Mouse (Mus musculus): ENCODE results near the gene Adgrg7. TPM values are rescaled to one million over a fixed set of nuclear protein-coding genes. Genes with fewer than 3 reads are reported as not detected.
A peak's percentile ranks its signal among the peaks of the same experiment; 100 is the strongest.

Gene Adgrg7
- 3.0 and 8.0 TPM in 2 replicates for polyA plus RNA-seq (2012; rRNA removed)

- 24% methylated on average over 8 of the region's 8 CpGs for WGBS
- Histone ChIP-seq H3K27me3 (ENCODE audit: control insufficient read depth, insufficient read depth, low read length) (no peaks in the 10 kb centered on the region), H3K36me3 (ENCODE audit: control insufficient read depth, insufficient read depth, low read length) (no peaks in the 10 kb centered on the region), H3K4me1 (ENCODE audit: control insufficient read depth, insufficient read depth, insufficient read length, low read length) (peaks cover 12% of the 10 kb centered on the region; the same call in 1 of the 2 replicates), H3K4me3 (ENCODE audit: low read depth, low read length) (peak within 1 kb of the TSS; percentile 52), H3K27ac (ENCODE audit: insufficient read depth, low read depth, low read length) (peak within 1 kb of the TSS; percentile 80)
- TF ChIP-seq CTCF (IDR thresholded peaks at IDR 0.05; ENCODE audit: extremely low read depth, insufficient read length, insufficient replicate concordance, low read depth, low read length) (no peak), POLR2A (IDR thresholded peaks at IDR 0.05; ENCODE audit: low read depth, low read length) (no peak)
Observed at GRCm38 (mm10) chr16:56795481-56796139, at the start of gene Adgrg7. TSS of gene Adgrg7 (minus strand) at chr16:56795855.

GRCm38 (mm10) chr16:56842988-56843387, 47.3 kb upstream of the Adgrg7 start:
- H3K4me1 ChIP-seq (ENCODE audit: control insufficient read depth, insufficient read depth, insufficient read length, low read length): no peaks in the 10 kb centered on the region

GRCm38 (mm10) chr16:56833312-56833711, 37.7 kb upstream of the Adgrg7 start:
- Histone ChIP-seq H3K4me1 (ENCODE audit: control insufficient read depth, insufficient read depth, insufficient read length, low read length) (no peaks in the 10 kb centered on the region), H3K4me3 (ENCODE audit: low read depth, low read length) (no peak overlapping the region), H3K36me3 (ENCODE audit: control insufficient read depth, insufficient read depth, low read length) (no peaks in the 10 kb centered on the region), H3K27me3 (ENCODE audit: control insufficient read depth, insufficient read depth, low read length) (no peaks in the 10 kb centered on the region), H3K27ac (ENCODE audit: insufficient read depth, low read depth, low read length) (no peak overlapping the region)
- TF ChIP-seq POLR2A (IDR thresholded peaks at IDR 0.05; ENCODE audit: low read depth, low read length): no peak
- TF ChIP-seq CTCF (IDR thresholded peaks at IDR 0.05; ENCODE audit: extremely low read depth, insufficient read length, insufficient replicate concordance, low read depth, low read length): no peak
- 95% methylated on average over 1 of the region's 1 CpGs for WGBS

More at GRCm38 (mm10) chr16:56842988-56843387, 47.3 kb upstream of the Adgrg7 start:
- whole genome bisulfite sequencing: 73% methylated on average over 5 of the region's 5 CpGs
- Histone ChIP-seq H3K27ac (ENCODE audit: insufficient read depth, low read depth, low read length) (no peak overlapping the region), H3K36me3 (ENCODE audit: control insufficient read depth, insufficient read depth, low read length) (no peaks in the 10 kb centered on the region), H3K27me3 (ENCODE audit: control insufficient read depth, insufficient read depth, low read length) (no peaks in the 10 kb centered on the region), H3K4me3 (ENCODE audit: low read depth, low read length) (no peak overlapping the region)
- TF ChIP-seq POLR2A (IDR thresholded peaks at IDR 0.05; ENCODE audit: low read depth, low read length) (no peak), CTCF (IDR thresholded peaks at IDR 0.05; ENCODE audit: extremely low read depth, insufficient read length, insufficient replicate concordance, low read depth, low read length) (no peak)

GRCm38 (mm10) chr16:56831986-56832385, 36.3 kb upstream of the Adgrg7 start:
- Histone ChIP-seq H3K27me3 (ENCODE audit: control insufficient read depth, insufficient read depth, low read length) (no peaks in the 10 kb centered on the region), H3K27ac (ENCODE audit: insufficient read depth, low read depth, low read length) (no peak overlapping the region), H3K4me3 (ENCODE audit: low read depth, low read length) (no peak overlapping the region), H3K4me1 (ENCODE audit: control insufficient read depth, insufficient read depth, insufficient read length, low read length) (no peaks in the 10 kb centered on the region), H3K36me3 (ENCODE audit: control insufficient read depth, insufficient read depth, low read length) (no peaks in the 10 kb centered on the region)
- TF ChIP-seq POLR2A (IDR thresholded peaks at IDR 0.05; ENCODE audit: low read depth, low read length) (no peak), CTCF (IDR thresholded peaks at IDR 0.05; ENCODE audit: extremely low read depth, insufficient read length, insufficient replicate concordance, low read depth, low read length) (no peak)
- WGBS: 90% methylated on average over 2 of the region's 2 CpGs

GRCm38 (mm10) chr16:56801370-56802109, 5.9 kb upstream of the Adgrg7 start:
- Histone ChIP-seq H3K27me3 (ENCODE audit: control insufficient read depth, insufficient read depth, low read length) (no peaks in the 10 kb centered on the region; the same call in 1 of the 2 replicates), H3K36me3 (ENCODE audit: control insufficient read depth, insufficient read depth, low read length) (no peaks in the 10 kb centered on the region), H3K4me1 (ENCODE audit: control insufficient read depth, insufficient read depth, insufficient read length, low read length) (peaks cover 12% of the 10 kb centered on the region; the same call in 1 of the 2 replicates), H3K4me3 (ENCODE audit: low read depth, low read length) (no peak overlapping the region), H3K27ac (ENCODE audit: insufficient read depth, low read depth, low read length) (no peak overlapping the region)
- WGBS: 60% methylated on average over 6 of the region's 6 CpGs
- TF ChIP-seq POLR2A (IDR thresholded peaks at IDR 0.05; ENCODE audit: low read depth, low read length): no peak
- no peak for TF ChIP-seq CTCF (IDR thresholded peaks at IDR 0.05; ENCODE audit: extremely low read depth, insufficient read length, insufficient replicate concordance, low read depth, low read length)

- no peaks in the 10 kb centered on the region for H3K36me3 ChIP-seq (ENCODE audit: control insufficient read depth, insufficient read depth, low read length)
- no peak overlapping the region for H3K4me3 ChIP-seq (ENCODE audit: low read depth, low read length)
- no peak overlapping the region for H3K27ac ChIP-seq (ENCODE audit: insufficient read depth, low read depth, low read length)
- H3K4me1 ChIP-seq (ENCODE audit: control insufficient read depth, insufficient read depth, insufficient read length, low read length): peaks cover 12% of the 10 kb centered on the region; the same call in 1 of the 2 replicates
- no peaks in the 10 kb centered on the region; the same call in 1 of the 2 replicates for H3K27me3 ChIP-seq (ENCODE audit: control insufficient read depth, insufficient read depth, low read length)
- TF ChIP-seq CTCF (IDR thresholded peaks at IDR 0.05; ENCODE audit: extremely low read depth, insufficient read length, insufficient replicate concordance, low read depth, low read length) (no peak), POLR2A (IDR thresholded peaks at IDR 0.05; ENCODE audit: low read depth, low read length) (no peak)
- 80% methylated on average over 7 of the region's 7 CpGs for WGBS
Observed at GRCm38 (mm10) chr16:56800946-56801345, 5.3 kb upstream of the Adgrg7 start.

GRCm38 (mm10) chr16:56800469-56800868, 4.8 kb upstream of the Adgrg7 start:
- H3K27me3 ChIP-seq (ENCODE audit: control insufficient read depth, insufficient read depth, low read length): no peaks in the 10 kb centered on the region; the same call in 1 of the 2 replicates
- no peak overlapping the region for H3K4me3 ChIP-seq (ENCODE audit: low read depth, low read length)
- no peak overlapping the region for H3K27ac ChIP-seq (ENCODE audit: insufficient read depth, low read depth, low read length)
- peaks cover 12% of the 10 kb centered on the region; the same call in 1 of the 2 replicates for H3K4me1 ChIP-seq (ENCODE audit: control insufficient read depth, insufficient read depth, insufficient read length, low read length)
- no peaks in the 10 kb centered on the region for H3K36me3 ChIP-seq (ENCODE audit: control insufficient read depth, insufficient read depth, low read length)
- TF ChIP-seq POLR2A (IDR thresholded peaks at IDR 0.05; ENCODE audit: low read depth, low read length) (no peak), CTCF (IDR thresholded peaks at IDR 0.05; ENCODE audit: extremely low read depth, insufficient read length, insufficient replicate concordance, low read depth, low read length) (no peak)
- WGBS: 42% methylated on average over 2 of the region's 2 CpGs
